Mouse (Mus musculus) inflammation-experienced regulatory T-cells, adult 6 months (primary cell): Measurements from ENCODE around the gene Smim6. TPM values are rescaled to one million over a fixed set of nuclear protein-coding genes. Genes with fewer than 3 reads are reported as not detected.

Experiments used
- ATAC-seq: one replicate; pipeline ENCODE4 v1.8.0; 2017
- polyA plus RNA-seq, 3 experiments: library from polyadenylated mRNA; unstranded; fragments of 100-300 nt; shearing (Covaris generic); gene quantifications; one replicate each; pipeline ENCODE4 v1.2.1; 2017

The Smim6 gene
- 1 to 10 TPM; 2.7 to 5.1 (median 4.3) TPM for polyA plus RNA-seq

GRCm38 (mm10) chr11:115911632-115912376 is at the start of gene Smim6:
Smim6 (plus strand) TSS chr11:115912017.
- no peak for ATAC-seq

- ATAC-seq = no peak
Measured at GRCm38 (mm10) chr11:115863895-115864294, 47.9 kb upstream of the Smim6 start.

GRCm38 (mm10) chr11:115869393-115869792 is 42.4 kb upstream of the Smim6 start:
- ATAC-seq = no peak

- no peak for ATAC-seq
Measured at GRCm38 (mm10) chr11:115872437-115872836, 39.4 kb upstream of the Smim6 start.

- ATAC-seq = no peak
Measured at GRCm38 (mm10) chr11:115875935-115876334, 35.9 kb upstream of the Smim6 start.

- ATAC-seq = no peak
Measured at GRCm38 (mm10) chr11:115876438-115876837, 35.4 kb upstream of the Smim6 start.

GRCm38 (mm10) chr11:115877174-115877755 is 34.6 kb upstream of the Smim6 start:
- ATAC-seq = no peak

- no peak for ATAC-seq
Measured at GRCm38 (mm10) chr11:115878071-115878470, 33.7 kb upstream of the Smim6 start.

GRCm38 (mm10) chr11:115881002-115881401 is 30.8 kb upstream of the Smim6 start:
- ATAC-seq = no peak

GRCm38 (mm10) chr11:115883251-115883650 is 28.6 kb upstream of the Smim6 start:
- no peak for ATAC-seq

- ATAC-seq = no peak
Measured at GRCm38 (mm10) chr11:115884361-115884760, 27.5 kb upstream of the Smim6 start.

GRCm38 (mm10) chr11:115885281-115885680 is 26.5 kb upstream of the Smim6 start:
- ATAC-seq = no peak

- no peak for ATAC-seq
Measured at GRCm38 (mm10) chr11:115886446-115886845, 25.4 kb upstream of the Smim6 start.

- no peak for ATAC-seq
Measured at GRCm38 (mm10) chr11:115888020-115888419, 23.8 kb upstream of the Smim6 start.

- no peak for ATAC-seq
Measured at GRCm38 (mm10) chr11:115889159-115889558, 22.7 kb upstream of the Smim6 start.

- no peak for ATAC-seq
Measured at GRCm38 (mm10) chr11:115892213-115892612, 19.6 kb upstream of the Smim6 start.

- ATAC-seq = no peak
Measured at GRCm38 (mm10) chr11:115893071-115893470, 18.7 kb upstream of the Smim6 start.

- ATAC-seq = no peak
Measured at GRCm38 (mm10) chr11:115894755-115895520, 16.9 kb upstream of the Smim6 start.

- no peak for ATAC-seq
Measured at GRCm38 (mm10) chr11:115898446-115898845, 13.4 kb upstream of the Smim6 start.

GRCm38 (mm10) chr11:115898886-115899285 is 12.9 kb upstream of the Smim6 start:
- ATAC-seq = no peak

- ATAC-seq = no peak
Measured at GRCm38 (mm10) chr11:115899486-115900266, 12.1 kb upstream of the Smim6 start, which contains the start of gene Smim5. Smim5 (plus strand) TSS chr11:115899966.

- ATAC-seq = no peak
Measured at GRCm38 (mm10) chr11:115900561-115901337, 11.1 kb upstream of the Smim6 start.
